Mouse (Mus musculus): ENCODE results near the gene Fer.
A peak's percentile ranks its signal among the peaks of the same experiment; 100 is the strongest.
"Not testable (repeated sequence)": the region's sequence is repeated elsewhere in the genome, so short reads cannot be mapped to it uniquely, and the experiment has no call there.

Gene Fer

GRCm38 (mm10) chr17:63863012-63863630, at the start of gene Fer:
Gene Fer, plus strand, starts transcription at chr17:63863062.
- peak; percentile 41 for DNase-seq (ENCODE audit: extremely low read depth, low read depth)

DNA sequence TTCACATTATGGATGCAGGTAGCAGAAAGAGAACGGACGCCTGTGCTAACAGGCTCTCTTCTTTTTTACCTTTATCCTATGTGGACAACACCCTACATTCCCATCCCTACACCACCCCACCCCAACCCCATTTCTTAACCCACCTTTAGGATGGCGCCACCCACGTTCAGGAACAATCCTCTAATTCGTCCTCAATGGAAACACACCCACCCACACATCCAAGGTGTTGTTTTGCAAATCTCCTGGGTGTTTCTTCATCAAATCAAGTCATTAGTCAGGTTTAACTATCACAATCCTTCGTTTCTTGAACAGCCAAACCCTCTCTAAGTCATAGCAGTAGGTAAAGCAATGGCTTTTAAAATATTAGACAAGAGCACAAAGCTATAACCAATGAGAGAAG, 49.3 kb upstream of the Fer start:
- no peak for DNase-seq (ENCODE audit: extremely low read depth, low read depth)

DNA sequence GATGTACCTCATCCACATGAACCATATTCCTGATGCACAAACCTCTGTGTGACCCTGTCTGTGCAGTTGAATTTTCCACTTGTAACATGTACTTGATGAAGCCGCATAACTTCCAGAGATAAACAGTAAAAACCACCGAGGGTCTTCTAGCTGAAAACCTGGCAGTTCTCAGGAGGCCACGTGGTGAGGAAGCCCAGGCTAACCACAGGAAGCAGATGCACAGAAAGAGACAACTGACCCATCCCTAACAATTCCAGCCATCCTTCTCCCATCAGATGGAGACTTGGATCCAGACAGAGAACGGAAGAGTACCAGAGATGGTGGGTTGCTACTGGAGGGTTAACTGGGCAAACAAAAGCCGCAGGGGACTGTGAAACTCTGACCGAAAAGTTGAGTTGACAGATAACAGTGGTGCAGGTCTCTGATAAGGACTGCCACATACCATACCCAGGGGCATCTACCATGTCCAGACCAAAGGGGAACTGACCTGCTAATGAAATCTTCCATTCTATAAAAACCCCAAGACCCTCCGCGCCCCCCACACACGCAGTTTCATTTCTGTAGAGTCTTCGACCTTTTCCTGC, 44.3 kb upstream of the Fer start:
- peak; percentile 55 for DNase-seq (ENCODE audit: extremely low read depth, low read depth)

DNA sequence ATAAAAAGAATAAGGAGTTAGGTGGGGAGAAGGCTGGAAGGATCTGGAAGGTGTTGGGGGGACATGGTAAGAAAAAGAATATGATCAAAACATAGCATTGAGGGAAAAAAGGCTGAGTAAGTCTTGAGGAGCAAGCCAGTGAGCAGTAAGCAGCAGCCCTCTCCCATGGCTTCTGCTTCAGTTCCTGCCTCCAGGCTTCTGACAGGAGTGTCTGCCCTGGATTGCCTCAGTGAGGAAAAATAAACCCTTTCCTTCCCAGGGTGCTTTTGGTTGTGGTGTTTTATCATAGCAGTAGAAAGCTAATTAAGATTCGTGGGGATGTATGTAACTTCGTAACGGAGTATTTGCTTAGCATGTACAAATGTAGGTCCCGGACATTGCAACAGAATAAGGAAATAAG, 38.7 kb upstream of the Fer start:
- no peak for DNase-seq (ENCODE audit: extremely low read depth, low read depth)

DNA sequence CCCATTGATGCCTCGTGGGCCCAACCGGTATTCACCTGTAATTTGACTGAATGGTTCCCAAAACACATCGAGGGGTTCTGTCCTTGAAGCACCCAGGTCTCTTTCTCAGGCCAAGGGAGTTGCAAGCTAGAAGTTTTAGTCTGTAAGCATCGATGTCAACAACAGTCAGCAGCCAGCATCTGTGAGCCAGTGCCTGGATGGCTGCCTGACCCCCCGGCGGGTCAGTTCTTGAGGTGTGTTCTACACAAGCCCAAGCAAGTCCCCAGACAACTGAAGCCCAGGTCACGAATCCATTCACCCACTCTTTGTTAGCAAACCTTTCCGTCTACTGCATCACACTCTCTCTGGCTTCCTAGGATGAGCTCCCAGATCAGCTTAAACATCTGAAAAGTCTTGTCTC, 36.7 kb upstream of the Fer start:
- DNase-seq (ENCODE audit: extremely low read depth, low read depth): no peak

GRCm38 (mm10) chr17:63826767-63827166, 36.1 kb upstream of the Fer start:
- DNase-seq (ENCODE audit: extremely low read depth, low read depth): peak; percentile 63

DNA sequence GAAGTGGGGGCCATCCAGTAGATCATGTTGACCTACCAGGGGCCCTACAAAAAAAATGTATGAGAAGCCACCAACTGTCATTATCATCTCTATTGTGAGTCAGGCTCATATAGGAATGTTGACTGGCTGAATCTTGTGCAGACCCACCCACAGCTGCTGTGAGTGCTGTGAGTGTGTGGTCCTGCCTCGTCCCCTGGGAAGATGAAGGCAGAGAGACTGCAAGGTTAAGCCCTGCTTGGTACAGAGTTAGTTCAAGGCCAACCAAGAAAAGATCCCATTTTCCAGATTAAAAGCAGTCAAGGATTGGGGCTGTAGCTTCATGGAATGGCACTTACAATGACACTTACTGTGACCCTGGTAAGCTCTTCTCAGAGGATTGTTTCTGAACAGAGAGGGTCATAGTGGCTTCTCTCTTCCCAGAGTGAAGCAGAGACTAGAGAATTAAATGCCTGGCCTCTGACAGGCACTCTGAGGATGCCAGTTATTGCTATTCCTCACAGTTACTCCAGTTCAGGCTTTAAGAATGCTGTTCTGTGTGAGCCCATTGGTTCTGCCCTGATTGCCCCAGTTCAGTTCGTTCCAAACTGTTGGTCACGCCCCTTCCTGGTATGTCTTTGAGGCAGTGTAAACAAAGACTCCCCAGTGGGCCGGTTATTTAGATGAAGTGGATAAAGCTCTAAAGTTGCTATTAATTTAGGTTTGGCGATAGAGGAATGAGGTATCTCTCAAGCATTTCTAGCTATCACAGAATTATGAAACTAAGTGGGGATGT, 34.1 kb upstream of the Fer start:
- no peak for DNase-seq (ENCODE audit: extremely low read depth, low read depth)

GRCm38 (mm10) chr17:63831550-63831949, 31.3 kb upstream of the Fer start:
- no peak for DNase-seq (ENCODE audit: extremely low read depth, low read depth)

DNA sequence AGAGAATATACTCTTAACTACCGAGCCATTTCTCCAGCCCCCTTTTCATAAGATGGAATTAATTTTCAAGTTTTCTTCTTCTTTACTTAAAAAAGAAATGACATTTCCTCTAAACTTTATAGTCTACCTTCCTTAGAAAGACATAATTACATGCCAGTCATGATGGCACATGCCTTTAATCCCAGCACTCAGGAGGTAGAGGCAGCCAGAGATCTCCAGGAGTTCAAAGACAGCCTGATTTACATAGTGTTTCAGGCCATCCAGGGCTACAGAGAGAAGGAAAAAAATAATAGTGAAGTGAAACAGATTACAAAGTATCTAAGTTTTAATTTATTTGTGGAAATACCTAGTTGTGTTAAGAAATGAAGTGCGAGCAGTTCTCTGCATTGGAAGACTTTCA, 26.6 kb upstream of the Fer start:
- DNase-seq (ENCODE audit: extremely low read depth, low read depth): no peak

GRCm38 (mm10) chr17:63836641-63837040, 26.2 kb upstream of the Fer start:
- DNase-seq (ENCODE audit: extremely low read depth, low read depth): no peak

GRCm38 (mm10) chr17:63838144-63838543, 24.7 kb upstream of the Fer start:
- DNase-seq (ENCODE audit: extremely low read depth, low read depth): no peak

DNA sequence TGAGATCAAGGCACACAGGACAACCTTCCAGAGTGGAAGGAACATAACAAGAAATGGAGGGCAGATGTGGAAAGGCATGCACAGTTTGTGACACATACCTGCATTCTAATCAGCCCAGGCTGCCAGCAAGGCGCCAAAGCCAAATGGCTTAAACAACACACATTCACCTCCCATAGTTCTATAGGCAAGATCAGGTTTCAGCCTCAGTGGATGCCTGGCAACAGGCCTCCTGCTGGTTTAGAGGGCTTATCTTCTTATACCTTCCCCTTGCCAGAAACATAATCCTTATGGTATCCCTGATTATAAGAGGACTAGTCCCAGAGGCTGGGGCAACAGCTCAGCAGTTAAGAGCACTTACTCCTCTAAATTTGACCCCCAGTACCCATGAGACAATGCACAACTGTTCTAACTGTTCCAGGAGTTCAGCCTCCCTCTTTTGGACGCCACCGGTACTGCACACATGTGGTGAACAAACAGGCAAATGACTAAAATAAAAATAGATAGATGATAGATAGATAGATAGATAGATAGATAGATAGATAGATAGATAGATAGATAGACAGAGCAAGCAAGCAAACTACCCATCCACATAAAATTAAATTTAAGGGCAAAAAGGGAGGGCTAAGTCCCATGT, 23.1 kb upstream of the Fer start:
- no peak for DNase-seq (ENCODE audit: extremely low read depth, low read depth)

- no peak for DNase-seq (ENCODE audit: extremely low read depth, low read depth)
These were observed 20.6 kb upstream of the Fer start for GRCm38 (mm10) chr17:63842226-63842625.

DNA sequence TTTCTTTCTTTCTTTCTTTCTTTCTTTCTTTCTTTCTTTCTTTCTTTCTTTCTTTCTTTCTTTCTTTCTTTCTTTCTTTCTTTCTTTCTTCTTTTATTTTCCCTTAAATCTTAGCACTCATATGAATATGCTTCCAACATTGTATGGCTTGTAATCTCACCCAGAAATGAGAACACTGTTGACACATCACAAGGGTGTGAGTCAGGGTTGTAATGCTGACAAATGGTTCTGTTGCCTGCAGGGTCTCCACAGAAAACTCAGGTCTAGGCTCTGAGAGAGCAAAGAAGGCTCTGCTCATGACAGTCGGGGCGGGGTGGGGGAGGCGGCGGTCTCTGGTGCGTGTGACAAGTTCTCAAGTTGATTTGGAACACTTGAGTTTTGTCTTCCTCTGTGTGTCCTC, 17.9 kb upstream of the Fer start:
- DNase-seq (ENCODE audit: extremely low read depth, low read depth): no peak

GRCm38 (mm10) chr17:63845766-63846165, 17.1 kb upstream of the Fer start:
- DNase-seq (ENCODE audit: extremely low read depth, low read depth): not testable (repeated sequence)

- DNase-seq (ENCODE audit: extremely low read depth, low read depth): no peak
These were observed 13.7 kb upstream of the Fer start for GRCm38 (mm10) chr17:63849151-63849550.

- DNase-seq (ENCODE audit: extremely low read depth, low read depth): peak; percentile 83
These were observed 13.3 kb upstream of the Fer start for GRCm38 (mm10) chr17:63849566-63849965.

GRCm38 (mm10) chr17:63850016-63850415, 12.8 kb upstream of the Fer start:
- DNase-seq (ENCODE audit: extremely low read depth, low read depth): no peak

DNA sequence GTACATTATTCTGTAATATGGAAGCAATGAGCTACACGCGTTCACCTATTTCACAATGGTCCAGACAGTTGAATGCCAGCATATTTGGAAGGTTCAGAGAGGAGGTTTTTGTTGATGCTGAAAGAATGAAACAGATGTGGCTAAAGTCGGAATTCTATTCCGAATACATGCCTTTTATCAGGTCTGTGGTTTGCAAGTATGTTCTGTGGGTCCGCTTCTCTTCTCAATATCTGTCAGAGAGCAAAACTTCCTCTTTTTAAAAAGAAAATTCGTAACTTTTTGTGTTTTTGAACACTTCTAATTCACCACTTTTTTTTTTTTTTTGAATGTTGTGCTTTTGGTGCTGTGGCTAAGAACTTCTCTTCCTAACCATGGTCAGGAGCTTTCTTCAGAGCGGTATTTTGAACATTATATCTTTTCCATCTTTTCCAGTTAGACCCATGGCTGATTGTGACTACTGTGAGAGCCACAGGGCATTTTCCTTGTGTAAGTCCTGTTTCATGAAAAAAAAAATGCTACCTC, 5.8 kb upstream of the Fer start:
- peak; percentile 79 for DNase-seq (ENCODE audit: extremely low read depth, low read depth)

GRCm38 (mm10) chr17:63860988-63861387, 1.9 kb upstream of the Fer start:
- DNase-seq (ENCODE audit: extremely low read depth, low read depth): no peak

GRCm38 (mm10) chr17:63862399-63862798, 463 bp upstream of the Fer start:
- no peak for DNase-seq (ENCODE audit: extremely low read depth, low read depth)

DNA sequence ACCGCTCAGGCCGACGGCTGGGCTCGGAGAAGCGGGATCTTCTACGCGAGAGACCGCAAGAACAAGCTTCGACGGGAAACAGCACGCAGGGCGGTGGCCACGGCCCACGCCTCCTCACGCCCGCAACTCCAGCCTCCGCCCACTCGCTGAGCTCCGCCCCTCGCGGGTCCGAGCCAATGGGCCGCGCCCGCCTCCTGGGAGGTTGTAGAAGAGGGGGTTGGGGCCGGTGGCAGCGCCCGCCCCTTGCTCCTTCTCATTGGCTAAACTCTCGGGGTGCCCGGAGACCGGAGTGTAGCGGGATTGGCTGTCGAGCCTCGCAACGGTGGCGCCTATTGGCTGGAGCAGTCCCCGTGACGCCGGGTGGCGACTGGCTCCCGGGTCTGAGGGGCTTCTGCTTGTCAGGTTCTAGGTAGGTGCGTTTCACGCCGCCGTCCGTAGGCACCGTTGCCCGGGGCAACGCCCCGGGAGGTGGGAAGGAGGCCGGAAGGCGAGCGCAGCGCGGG, 836 bp downstream of the Fer start, which contains the start of gene A930002H24Rik:
A930002H24Rik (minus strand) TSS at position 145 of the 503 bp plus-strand sequence.
- DNase-seq (ENCODE audit: extremely low read depth, low read depth): peak; percentile 91
